Mouse (Mus musculus) Patski (cell line): ENCODE data around the gene Cry2. TPM values are rescaled to one million over a fixed set of nuclear protein-coding genes. Genes with fewer than 3 reads are reported as not detected.

Experiments used
- ATAC-seq: fragments of 100-300 bp; one replicate; pipeline ENCODE4 v1.8.0; 2021
- CTCF ChIA-PET: fragments of 350-600 bp; sonication (Branson Sonifier 250); formaldehyde crosslinking; loops from one replicate; lab custom pipeline; 2022; ENCODE audit warnings: inconsistent platforms; lab: Charles Lee
- POLR2A ChIA-PET: fragments of 350-600 bp; sonication (Branson Sonifier 250); formaldehyde crosslinking; loops from one replicate; lab custom pipeline; 2022; ENCODE audit warnings: antibody characterized with exemption, inconsistent platforms; lab: Charles Lee
- DNase-seq: peaks from one replicate; pipeline ENCODE4 v3.0.0-alpha.2; 2011; ENCODE audit warnings: low read depth, low spot score
- H3K27me3 ChIP-seq: fragments of 371-371 bp; one replicate; pipeline ENCODE4 v1.5.1; 2021
- CTCF ChIP-seq: fragments of 100-300 bp; IDR thresholded peaks from one replicate; pipeline ENCODE4 v1.5.1; 2021
- in situ Hi-C: fragments of 300-500 bp; cut with MboI; formaldehyde crosslinking; loops from 3 replicates; pipeline ENCODE4 v1.11.1; 2018; ENCODE audit warnings: low pct_unique_long_range_greater_than_20kb, mixed read lengths
- polyA plus RNA-seq: library from polyadenylated mRNA; unstranded; gene quantifications from one replicate; pipeline ENCODE4 v1.2.3, GENCODE M21; 2021

Gene Cry2
- polyA plus RNA-seq, 1 experiment from 2014 or later: 16.7 TPM

DNA sequence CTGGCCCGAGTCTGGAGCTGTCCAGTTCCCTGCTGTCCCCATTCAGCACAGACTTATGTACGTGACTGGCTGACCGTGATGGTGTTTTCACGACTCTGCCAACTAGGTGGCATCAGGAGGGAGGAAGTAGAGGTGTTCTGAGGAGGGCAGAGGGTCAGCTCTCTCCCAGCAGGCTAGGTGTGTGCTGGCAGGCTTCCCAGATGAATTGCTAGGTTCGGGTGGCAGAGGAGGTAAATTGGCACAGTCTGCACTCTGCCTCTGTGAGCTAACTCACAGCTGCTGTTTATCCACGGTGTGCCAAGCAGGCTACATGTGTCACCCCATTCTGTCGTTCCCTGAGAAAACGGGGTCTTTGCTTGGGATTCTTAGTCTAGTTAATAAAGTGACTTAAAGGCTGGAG lies 12.8 kb upstream of the Cry2 start:
- no peaks in the 10 kb centered on the region for H3K27me3 ChIP-seq
- DNase-seq (no peak), ATAC-seq (no peak)
- in situ Hi-C loops: loop anchor here (10.0 to 25.0 kb wide), 2 partner anchors 152 to 459 kb away; partner anchors contain the start of gene Dgkz
- no peak for TF ChIP-seq CTCF
- ChIA-PET POLR2A (no interaction called here), CTCF (no interaction called here)

DNA sequence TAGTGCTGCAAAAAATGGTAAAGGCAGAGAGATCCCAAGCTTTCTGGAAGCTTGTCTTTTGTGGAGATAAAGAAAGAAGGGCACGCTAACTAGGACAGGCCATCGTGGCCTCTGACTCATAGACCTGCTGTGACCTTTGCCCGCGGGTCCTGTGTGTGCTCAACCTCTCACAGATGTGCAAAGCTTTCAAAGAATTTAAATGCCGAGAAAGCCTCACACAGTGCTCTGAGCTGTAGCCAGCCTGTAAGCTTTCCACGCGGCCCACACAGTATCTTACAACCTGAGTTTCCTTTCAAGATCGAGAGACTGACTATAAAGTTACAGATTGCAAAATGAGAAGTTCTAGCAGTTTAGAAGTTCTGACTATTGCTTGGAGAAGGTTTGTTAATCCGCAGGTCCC lies 12.0 kb upstream of the Cry2 start:
- TF ChIP-seq CTCF: no peak
- DNase-seq (no peak), ATAC-seq (no peak)
- H3K27me3 ChIP-seq: peaks cover 1% of the 10 kb centered on the region
- in situ Hi-C loops: loop anchor here (10.0 to 25.0 kb wide), 2 partner anchors 151 to 459 kb away; partner anchors contain the start of gene Dgkz
- ChIA-PET POLR2A (no interaction called here), CTCF (no interaction called here)

DNA sequence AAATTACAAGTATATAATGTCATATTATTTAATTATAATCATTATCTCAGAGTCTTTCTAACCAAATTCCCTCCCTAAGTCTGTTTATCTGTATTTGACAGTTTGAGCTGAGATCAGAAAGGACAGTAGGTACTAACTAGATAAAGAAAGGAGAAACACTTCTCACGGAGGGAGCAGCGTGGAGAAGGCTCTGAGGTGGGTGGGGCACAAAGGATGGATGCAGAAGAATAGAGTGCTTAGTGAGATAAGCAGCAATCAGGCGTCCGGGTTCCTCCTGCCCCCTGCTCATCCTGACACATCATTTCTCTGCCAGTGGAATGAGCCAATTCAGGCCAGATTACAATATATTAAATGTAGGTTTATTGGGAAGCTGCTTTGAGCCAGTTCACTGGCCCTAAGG lies 10.5 kb upstream of the Cry2 start:
- ChIA-PET CTCF (no interaction called here), POLR2A (no interaction called here)
- no peak for TF ChIP-seq CTCF
- H3K27me3 ChIP-seq: peaks cover 5% of the 10 kb centered on the region
- DNase-seq: no peak
- in situ Hi-C loops: loop anchor here (10.0 to 25.0 kb wide), 2 partner anchors 150 to 457 kb away; partner anchors contain the start of gene Dgkz
- ATAC-seq: no peak

- peaks cover 7% of the 10 kb centered on the region for H3K27me3 ChIP-seq
- ChIA-PET POLR2A (interaction anchor here (0.8 kb wide), 1 partner anchor 11 kb away, joined by 3 read pairs; no protein-coding TSS in a partner anchor), CTCF (no interaction called here)
- no peak for ATAC-seq
- DNase-seq: no peak
- TF ChIP-seq CTCF: no peak
- in situ Hi-C loops: loop anchor here (10.0 to 25.0 kb wide), 2 partner anchors 149 to 456 kb away; partner anchors contain the start of gene Dgkz
Measured at GRCm38 (mm10) chr2:92443313-92443712, 9.5 kb upstream of the Cry2 start.

GRCm38 (mm10) chr2:92442419-92443001 lies 8.7 kb upstream of the Cry2 start:
- in situ Hi-C loops: loop anchor here (10.0 to 25.0 kb wide), 2 partner anchors 148 to 455 kb away; partner anchors contain the start of gene Dgkz
- ATAC-seq: no peak
- no peak for TF ChIP-seq CTCF

DNA sequence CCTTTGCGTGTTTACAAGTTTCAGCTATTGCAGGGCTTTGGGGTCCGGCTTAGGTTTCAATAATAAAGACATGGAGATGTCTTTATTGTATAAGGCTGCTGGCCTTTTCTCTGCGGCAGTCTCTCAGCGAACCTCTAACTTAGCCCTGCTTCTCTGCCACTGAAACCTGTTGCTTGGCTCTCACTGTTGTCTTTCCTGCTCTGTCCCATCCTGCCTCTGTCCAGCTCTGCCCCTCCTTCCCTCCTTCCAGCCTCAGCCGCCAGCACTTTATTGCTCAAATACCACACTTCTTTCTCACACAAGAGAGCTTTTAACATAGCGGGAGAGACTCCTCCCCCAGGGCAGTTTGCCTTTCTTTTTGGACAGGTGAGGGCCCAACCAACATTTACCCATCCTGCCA lies 6.6 kb upstream of the Cry2 start:
- CTCF ChIA-PET: interaction anchor here (0.9 to 1.5 kb wide), 2 partner anchors 9 to 108 kb away, joined by 3 read pairs; no protein-coding TSS in a partner anchor
- TF ChIP-seq CTCF: no peak
- peaks cover 7% of the 10 kb centered on the region for H3K27me3 ChIP-seq
- DNase-seq: no peak
- POLR2A ChIA-PET: no interaction called here
- in situ Hi-C loops: loop anchor here (10.0 to 25.0 kb wide), 2 partner anchors 146 to 453 kb away; partner anchors contain the start of gene Dgkz
- ATAC-seq: no peak

More at GRCm38 (mm10) chr2:92442419-92443001, 8.7 kb upstream of the Cry2 start:
- CTCF ChIA-PET: no interaction called here
- H3K27me3 ChIP-seq: peaks cover 7% of the 10 kb centered on the region
- no peak for DNase-seq
- POLR2A ChIA-PET: interaction anchor here (0.8 kb wide), 1 partner anchor 12 kb away, joined by 3 read pairs; no protein-coding TSS in a partner anchor

GRCm38 (mm10) chr2:92438567-92438966 lies 4.7 kb upstream of the Cry2 start:
- ChIA-PET POLR2A (interaction anchor here (0.7 kb wide), 1 partner anchor 75 kb away, joined by 4 read pairs; no protein-coding TSS in a partner anchor), CTCF (interaction anchor here (1.2 to 2.3 kb wide), 8 partner anchors 11 to 236 kb away, joined by 3 to 15 read pairs (median 3); no protein-coding TSS in a partner anchor)
- ATAC-seq (no peak), DNase-seq (no peak)
- no peak for TF ChIP-seq CTCF
- H3K27me3 ChIP-seq: peaks cover 7% of the 10 kb centered on the region
- in situ Hi-C loops: loop anchor here (25.0 kb wide), 1 partner anchor 451 kb away; the partner anchor contains the start of gene Dgkz

DNA sequence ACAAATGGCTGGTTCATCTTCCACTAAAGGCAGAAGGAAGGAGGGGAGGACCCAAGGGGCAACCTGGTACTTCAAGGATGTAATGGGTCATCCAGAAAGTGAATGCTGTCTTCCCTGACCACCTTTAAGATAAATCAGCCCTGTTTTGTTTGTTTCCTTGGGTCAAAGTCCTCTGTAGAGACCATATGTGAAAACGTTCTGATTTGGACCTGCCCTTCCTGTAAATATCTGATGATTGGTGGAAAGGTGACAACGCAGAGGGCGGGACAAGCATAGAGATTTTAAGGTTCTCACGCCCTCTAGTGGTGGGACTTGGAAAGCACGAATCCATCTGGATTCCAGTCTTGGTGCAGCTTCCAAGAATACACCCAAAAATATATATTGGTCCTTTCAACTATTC lies 4.0 kb upstream of the Cry2 start:
- CTCF ChIA-PET: interaction anchor here (1.1 to 2.3 kb wide), 9 partner anchors 12 to 236 kb away, joined by 3 to 15 read pairs (median 3); no protein-coding TSS in a partner anchor
- peak; percentile 58 for DNase-seq
- in situ Hi-C loops: loop anchor here (25.0 kb wide), 1 partner anchor 451 kb away; the partner anchor contains the start of gene Dgkz
- TF ChIP-seq CTCF: peak; percentile 93
- ATAC-seq: peak; percentile 15
- POLR2A ChIA-PET: interaction anchor here (0.7 kb wide), 1 partner anchor 74 kb away, joined by 4 read pairs; no protein-coding TSS in a partner anchor
- H3K27me3 ChIP-seq: peaks cover 7% of the 10 kb centered on the region

GRCm38 (mm10) chr2:92437366-92437765 lies 3.5 kb upstream of the Cry2 start:
- DNase-seq (no peak), ATAC-seq (no peak)
- in situ Hi-C loops: loop anchor here (25.0 kb wide), 1 partner anchor 450 kb away; the partner anchor contains the start of gene Dgkz
- H3K27me3 ChIP-seq: peaks cover 7% of the 10 kb centered on the region
- CTCF ChIA-PET: interaction anchor here (1.1 to 2.3 kb wide), 7 partner anchors 12 to 235 kb away, joined by 3 to 15 read pairs (median 3); no protein-coding TSS in a partner anchor
- no peak for TF ChIP-seq CTCF
- POLR2A ChIA-PET: no interaction called here

GRCm38 (mm10) chr2:92435023-92435422 lies 1.2 kb upstream of the Cry2 start:
- ChIA-PET CTCF (interaction anchor here (1.4 kb wide), 1 partner anchor 139 kb away, joined by 3 read pairs; no protein-coding TSS in a partner anchor), POLR2A (no interaction called here)
- in situ Hi-C loops: loop anchor here (25.0 kb wide), 1 partner anchor 448 kb away; the partner anchor contains the start of gene Dgkz
- ATAC-seq (no peak), DNase-seq (no peak)
- H3K27me3 ChIP-seq: peaks cover 3% of the 10 kb centered on the region
- no peak for TF ChIP-seq CTCF
